Mouse (Mus musculus): ENCODE measurements at regions not wholly inside any gene's neighbourhood (a gene's known extent, or its start where the extent isn't known, plus 50 kb on each side); places are given as distances from the start of the nearest gene placed in this dataset.
A peak's percentile ranks its signal among the peaks of the same experiment; 100 is the strongest.

GRCm38 (mm10) chr13:37586511-37586910 is 191.7 kb upstream of the Rreb1 start:
- WGBS (ENCODE audit: insufficient replicate concordance) = 45% methylated on average over 4 of the region's 4 CpGs
- Histone ChIP-seq H3K9ac (no peak overlapping the region), H3K4me1 (peaks cover 2% of the 10 kb centered on the region; the same call in 1 of the 2 replicates), H3K36me3 (no peaks in the 10 kb centered on the region), H3K27ac (no peak overlapping the region), H3K4me2 (no peak overlapping the region), H3K4me3 (no peak overlapping the region), H3K9me3 (replicated peaks) (no peaks in the 10 kb centered on the region), H3K27me3 (replicated peaks) (no peaks in the 10 kb centered on the region)
- no peak for ATAC-seq

DNA sequence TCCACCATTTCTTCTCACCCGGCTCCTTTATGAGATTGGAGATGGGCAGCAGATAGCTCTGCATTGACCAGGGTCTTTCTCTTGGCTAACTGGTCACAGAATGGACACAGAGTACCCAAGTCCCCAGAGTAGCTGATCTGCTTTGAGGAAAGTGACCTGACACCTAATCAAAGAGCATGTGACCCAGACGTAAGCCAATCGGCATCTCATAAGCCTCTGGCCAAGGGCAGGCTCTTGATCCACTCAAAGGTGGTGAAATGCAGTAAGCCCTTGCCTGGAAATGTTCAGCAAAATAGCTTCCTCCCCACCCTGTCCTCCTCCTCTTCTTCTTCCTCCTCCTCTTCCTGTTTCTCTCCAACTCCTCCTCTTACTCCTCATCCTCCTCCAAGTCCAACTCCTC is 190.3 kb upstream of the Rreb1 start:
- H3K4me3 ChIP-seq = no peak overlapping the region
- no peak overlapping the region for H3K4me2 ChIP-seq
- H3K9ac ChIP-seq = no peak overlapping the region
- WGBS (ENCODE audit: insufficient replicate concordance) = 79% methylated on average over 3 of the region's 3 CpGs
- no peaks in the 10 kb centered on the region for H3K27me3 ChIP-seq (replicated peaks)
- no peak for ATAC-seq
- no peaks in the 10 kb centered on the region for H3K9me3 ChIP-seq (replicated peaks)
- H3K4me1 ChIP-seq = peaks cover 2% of the 10 kb centered on the region; the same call in 1 of the 2 replicates
- H3K36me3 ChIP-seq = no peaks in the 10 kb centered on the region
- H3K27ac ChIP-seq = no peak overlapping the region

DNA sequence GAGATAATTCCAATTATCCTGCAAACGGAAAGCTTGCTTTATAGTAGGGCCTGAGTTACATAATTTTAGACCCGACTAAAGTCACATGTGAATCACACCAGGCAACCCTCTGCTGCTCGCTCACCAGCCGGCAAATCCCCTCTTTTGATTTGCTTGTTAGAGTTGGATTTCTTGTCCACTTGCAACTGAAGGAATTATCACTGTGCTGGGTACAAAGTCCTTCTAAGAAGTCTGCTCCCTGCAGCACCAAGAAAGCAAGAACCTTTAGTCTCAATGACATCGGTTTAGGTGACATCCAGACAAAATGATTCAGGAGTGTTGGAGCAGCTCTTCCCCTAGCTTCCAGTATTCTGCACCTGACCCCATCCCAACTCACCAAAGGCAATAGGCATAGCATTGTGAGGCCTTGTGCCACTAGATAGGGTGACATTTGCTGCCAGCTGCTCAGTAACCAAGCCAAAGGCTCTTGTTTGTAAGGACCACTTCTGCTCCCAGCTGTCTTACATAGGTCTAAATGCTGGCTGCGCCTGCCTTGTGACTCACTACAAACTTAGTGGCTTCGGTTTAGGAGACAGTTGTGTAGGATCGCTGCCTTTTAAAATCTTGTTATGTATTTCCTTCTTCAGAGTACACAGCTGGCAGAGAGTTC is 189.5 kb upstream of the Rreb1 start:
- 77% methylated on average over 8 of the region's 8 CpGs for WGBS (ENCODE audit: insufficient replicate concordance)
- no peak for ATAC-seq
- Histone ChIP-seq H3K4me1 (peaks cover 2% of the 10 kb centered on the region; the same call in 1 of the 2 replicates), H3K9me3 (replicated peaks) (no peaks in the 10 kb centered on the region), H3K27ac (no peak overlapping the region), H3K4me3 (no peak overlapping the region), H3K4me2 (no peak overlapping the region), H3K9ac (no peak overlapping the region), H3K36me3 (no peaks in the 10 kb centered on the region), H3K27me3 (replicated peaks) (no peaks in the 10 kb centered on the region)

GRCm38 (mm10) chr13:37592149-37592548 is 186.1 kb upstream of the Rreb1 start:
- no peak overlapping the region for H3K4me3 ChIP-seq
- H3K4me1 ChIP-seq = no peaks in the 10 kb centered on the region
- no peaks in the 10 kb centered on the region for H3K9me3 ChIP-seq (replicated peaks)
- 60% methylated on average over 5 of the region's 5 CpGs for WGBS (ENCODE audit: insufficient replicate concordance)
- no peaks in the 10 kb centered on the region for H3K27me3 ChIP-seq (replicated peaks)
- no peak for ATAC-seq
- H3K36me3 ChIP-seq = no peaks in the 10 kb centered on the region
- H3K27ac ChIP-seq = no peak overlapping the region
- H3K4me2 ChIP-seq = no peak overlapping the region
- no peak overlapping the region for H3K9ac ChIP-seq

GRCm38 (mm10) chr13:37595196-37595595 is 183.0 kb upstream of the Rreb1 start:
- Histone ChIP-seq H3K4me2 (no peak overlapping the region), H3K9me3 (replicated peaks) (no peaks in the 10 kb centered on the region), H3K27ac (peak overlapping the region; percentile 68), H3K36me3 (no peaks in the 10 kb centered on the region), H3K9ac (no peak overlapping the region), H3K4me1 (peaks cover 6% of the 10 kb centered on the region; the same call in 1 of the 2 replicates), H3K4me3 (no peak overlapping the region), H3K27me3 (replicated peaks) (no peaks in the 10 kb centered on the region)
- 17% methylated on average over 8 of the region's 8 CpGs for WGBS (ENCODE audit: insufficient replicate concordance)
- no peak for ATAC-seq

GRCm38 (mm10) chr13:37597575-37597974 is 180.6 kb upstream of the Rreb1 start:
- H3K27ac ChIP-seq = no peak overlapping the region
- H3K9me3 ChIP-seq (replicated peaks) = no peaks in the 10 kb centered on the region
- no peak overlapping the region for H3K9ac ChIP-seq
- no peak overlapping the region for H3K4me2 ChIP-seq
- H3K36me3 ChIP-seq = no peaks in the 10 kb centered on the region
- WGBS (ENCODE audit: insufficient replicate concordance) = 50% methylated on average over 8 of the region's 8 CpGs
- no peak overlapping the region for H3K4me3 ChIP-seq
- H3K4me1 ChIP-seq = peaks cover 12% of the 10 kb centered on the region; the same call in 1 of the 2 replicates
- no peaks in the 10 kb centered on the region for H3K27me3 ChIP-seq (replicated peaks)
- ATAC-seq = no peak

GRCm38 (mm10) chr13:37598165-37598775 is 179.9 kb upstream of the Rreb1 start:
- H3K9ac ChIP-seq = no peak overlapping the region
- peaks cover 12% of the 10 kb centered on the region; the same call in 1 of the 2 replicates for H3K4me1 ChIP-seq
- ATAC-seq = no peak
- no peak overlapping the region for H3K4me3 ChIP-seq
- no peaks in the 10 kb centered on the region for H3K9me3 ChIP-seq (replicated peaks)
- H3K27ac ChIP-seq = no peak overlapping the region
- 62% methylated on average over 10 of the region's 10 CpGs for WGBS (ENCODE audit: insufficient replicate concordance)
- H3K27me3 ChIP-seq (replicated peaks) = no peaks in the 10 kb centered on the region
- no peaks in the 10 kb centered on the region for H3K36me3 ChIP-seq
- H3K4me2 ChIP-seq = no peak overlapping the region

DNA sequence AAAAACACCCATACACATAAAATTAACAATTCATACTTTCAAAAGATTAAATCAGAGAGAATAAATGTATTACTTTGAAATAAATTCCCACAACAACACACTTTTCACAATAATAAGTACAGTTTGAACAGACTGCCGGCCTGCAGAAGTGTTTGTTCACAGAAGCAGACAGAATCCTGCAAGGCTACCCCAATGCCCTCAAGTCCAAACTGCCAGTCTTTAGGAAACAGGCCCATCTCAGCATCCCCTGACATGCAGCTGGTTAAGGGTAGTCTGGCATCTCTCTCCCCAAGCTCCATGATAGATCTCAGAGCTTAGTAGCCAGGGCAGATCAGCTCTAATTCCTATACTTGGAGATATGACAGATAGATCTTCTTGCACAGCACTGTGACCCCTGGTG is 178.5 kb upstream of the Rreb1 start:
- Histone ChIP-seq H3K36me3 (no peaks in the 10 kb centered on the region), H3K4me3 (no peak overlapping the region), H3K9me3 (replicated peaks) (no peaks in the 10 kb centered on the region), H3K4me1 (peaks cover 12% of the 10 kb centered on the region; the same call in 1 of the 2 replicates), H3K27me3 (replicated peaks) (no peaks in the 10 kb centered on the region; the same call in 1 of the 2 replicates), H3K9ac (no peak overlapping the region), H3K27ac (no peak overlapping the region), H3K4me2 (no peak overlapping the region)
- no peak for ATAC-seq
- WGBS (ENCODE audit: insufficient replicate concordance) = 73% methylated on average over 1 of the region's 1 CpGs

DNA sequence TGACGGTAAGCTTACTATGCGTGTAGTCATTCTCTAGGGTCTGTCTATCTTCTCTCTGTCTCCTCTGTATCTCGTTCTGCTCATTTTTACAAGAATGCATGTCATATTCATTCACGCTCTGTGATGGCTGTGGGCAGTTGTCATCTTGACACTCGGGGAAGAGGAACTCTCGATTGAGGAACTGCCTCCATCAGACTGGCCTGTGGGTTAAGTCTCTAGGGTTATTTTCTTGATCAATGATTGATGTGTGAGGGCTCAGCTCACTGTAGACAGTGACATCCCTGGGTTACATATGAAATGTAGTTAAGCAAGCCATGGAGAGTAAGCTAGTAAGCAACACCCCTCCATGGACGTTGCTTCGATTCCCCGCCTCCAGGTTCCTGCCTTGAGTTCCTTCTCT is 178.0 kb upstream of the Rreb1 start:
- no peaks in the 10 kb centered on the region for H3K36me3 ChIP-seq
- 53% methylated on average over 9 of the region's 9 CpGs for WGBS (ENCODE audit: insufficient replicate concordance)
- no peaks in the 10 kb centered on the region for H3K9me3 ChIP-seq (replicated peaks)
- H3K4me2 ChIP-seq = no peak overlapping the region
- no peak for ATAC-seq
- peaks cover 12% of the 10 kb centered on the region; the same call in 1 of the 2 replicates for H3K4me1 ChIP-seq
- no peak overlapping the region for H3K27ac ChIP-seq
- H3K27me3 ChIP-seq (replicated peaks) = no peaks in the 10 kb centered on the region; the same call in 1 of the 2 replicates
- H3K4me3 ChIP-seq = no peak overlapping the region
- no peak overlapping the region for H3K9ac ChIP-seq

DNA sequence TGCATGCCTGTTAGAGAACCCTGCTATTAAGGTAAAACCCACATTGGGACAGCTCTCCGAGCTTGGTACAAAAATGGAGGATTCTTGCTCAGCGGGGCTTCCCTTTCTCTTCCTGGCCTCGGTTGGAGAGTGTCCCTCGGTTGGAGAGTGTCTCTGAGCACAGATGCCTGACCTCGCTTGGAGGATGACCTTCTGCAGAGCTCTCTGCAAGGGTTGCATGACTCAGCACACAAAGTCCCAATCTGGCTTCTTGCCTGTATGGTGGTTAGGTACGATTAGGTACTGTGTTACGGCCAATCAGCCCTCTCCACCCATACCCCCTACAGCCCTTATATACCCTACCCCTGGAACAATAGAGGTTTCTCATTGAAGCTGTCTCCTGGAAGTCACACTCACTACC is 177.1 kb upstream of the Rreb1 start:
- WGBS (ENCODE audit: insufficient replicate concordance) = 49% methylated on average over 7 of the region's 7 CpGs
- ATAC-seq = no peak
- H3K4me1 ChIP-seq = peaks cover 12% of the 10 kb centered on the region; the same call in 1 of the 2 replicates
- no peak overlapping the region for H3K9ac ChIP-seq
- no peaks in the 10 kb centered on the region for H3K9me3 ChIP-seq (replicated peaks)
- no peaks in the 10 kb centered on the region for H3K36me3 ChIP-seq
- H3K4me2 ChIP-seq = no peak overlapping the region
- H3K4me3 ChIP-seq = no peak overlapping the region
- H3K27ac ChIP-seq = no peak overlapping the region
- H3K27me3 ChIP-seq (replicated peaks) = no peaks in the 10 kb centered on the region; the same call in 1 of the 2 replicates

DNA sequence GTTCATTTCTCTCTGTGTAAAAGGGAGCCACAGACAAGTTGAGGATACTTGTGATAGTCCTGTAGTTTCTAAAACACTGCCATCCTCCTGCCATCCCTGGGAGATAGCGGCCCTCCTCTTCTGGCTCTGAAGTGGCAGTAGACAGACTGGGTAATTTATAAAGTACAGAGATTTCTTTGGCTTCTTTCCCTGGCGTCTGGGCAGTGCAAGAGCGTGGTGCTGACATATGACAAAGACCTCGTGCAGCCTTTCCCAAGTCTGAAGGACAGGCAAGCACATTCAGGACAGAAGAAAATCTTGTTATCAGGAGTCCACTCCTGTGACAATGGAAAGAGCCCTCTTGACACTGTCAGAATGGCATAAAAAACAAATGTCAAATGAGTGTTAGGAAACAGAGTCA is 175.9 kb upstream of the Rreb1 start:
- Histone ChIP-seq H3K27me3 (replicated peaks) (no peaks in the 10 kb centered on the region; the same call in 1 of the 2 replicates), H3K4me3 (no peak overlapping the region), H3K27ac (no peak overlapping the region), H3K9ac (no peak overlapping the region), H3K9me3 (replicated peaks) (no peaks in the 10 kb centered on the region), H3K4me2 (no peak overlapping the region), H3K36me3 (no peaks in the 10 kb centered on the region), H3K4me1 (peaks cover 12% of the 10 kb centered on the region; the same call in 1 of the 2 replicates)
- WGBS (ENCODE audit: insufficient replicate concordance) = 61% methylated on average over 4 of the region's 4 CpGs
- no peak for ATAC-seq

- Histone ChIP-seq H3K9ac (no peak overlapping the region), H3K27ac (no peak overlapping the region), H3K4me2 (no peak overlapping the region), H3K4me1 (0 out of 2 replicates have a peak, but pooled peaks cover 6% of the 10 kb centered on the region), H3K4me3 (no peak overlapping the region), H3K36me3 (no peaks in the 10 kb centered on the region), H3K27me3 (replicated peaks) (no peaks in the 10 kb centered on the region; the same call in 1 of the 2 replicates), H3K9me3 (replicated peaks) (no peaks in the 10 kb centered on the region)
- no peak for ATAC-seq
- WGBS (ENCODE audit: insufficient replicate concordance) = 55% methylated on average over 8 of the region's 8 CpGs
These were observed 174.8 kb upstream of the Rreb1 start for GRCm38 (mm10) chr13:37603226-37603994.
